Mouse (Mus musculus) small intestine, adult 2 months (tissue): ENCODE measurements at regions not wholly inside any gene's neighbourhood (a gene's known extent, or its start where the extent isn't known, plus 50 kb on each side); places are given as distances from the start of the nearest gene placed in this dataset.

ENCODE experiments used
- CTCF ChIP-seq: fragments of 200-500 bp; IDR thresholded peaks from 2 replicates; pipeline ENCODE4 v1.5.1; 2012; ENCODE audit warnings: low read depth, mild to moderate bottlenecking, control low read depth, inconsistent platforms, low read length, moderate library complexity, mixed read lengths; ENCODE audit not compliant: insufficient replicate concordance, insufficient read length; ENCODE audit errors: extremely low read depth
- POLR2A ChIP-seq: fragments of 200-500 bp; IDR thresholded peaks from 2 replicates; pipeline ENCODE4 v1.6.1; 2012; ENCODE audit warnings: low read depth, mild to moderate bottlenecking, control low read depth, inconsistent platforms, low read length, moderate library complexity

DNA sequence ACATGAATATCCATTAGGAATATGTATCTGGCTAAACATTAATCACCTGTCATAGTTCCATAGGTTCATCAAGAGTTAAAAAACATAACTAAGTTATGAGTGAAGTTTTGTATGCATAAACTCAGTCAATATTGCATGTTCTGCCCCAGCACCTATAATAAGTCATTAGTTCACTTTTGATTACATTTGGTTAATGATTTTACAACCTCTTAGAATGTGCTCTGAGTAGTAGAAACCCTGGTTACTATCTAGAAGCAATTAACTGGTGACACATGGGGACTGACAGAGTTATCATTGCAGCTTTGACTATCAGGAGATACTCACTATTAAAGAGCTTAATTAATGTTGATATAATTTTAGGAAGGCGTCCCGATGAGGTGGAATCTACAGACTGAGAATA, 183.2 kb downstream of the Serpinb8 start:
- TF ChIP-seq CTCF, result no peak
- TF ChIP-seq POLR2A, result no peak
